Mouse (Mus musculus) retina, adult 2 months (tissue): ENCODE data around the gene S1pr3.

Experiments
- DNase-seq: peaks from one replicate; pipeline ENCODE4 v3.0.0-alpha.2; 2012; ENCODE audit warnings: low read depth, low spot score

S1pr3 gene

GRCm38 (mm10) chr13:51405731-51406320 lies 2.6 kb upstream of the S1pr3 start:
- DNase-seq = no peak

GRCm38 (mm10) chr13:51407541-51408217 lies 760 bp upstream of the S1pr3 start:
- DNase-seq = no peak

GRCm38 (mm10) chr13:51409936-51410481 lies 1.6 kb downstream of the S1pr3 start:
- no peak for DNase-seq

- DNase-seq = no peak
Observed at GRCm38 (mm10) chr13:51411243-51411642, 2.8 kb downstream of the S1pr3 start.

GRCm38 (mm10) chr13:51411696-51412430 lies 3.4 kb downstream of the S1pr3 start:
- DNase-seq = no peak

GRCm38 (mm10) chr13:51413461-51413860 lies 5.0 kb downstream of the S1pr3 start:
- DNase-seq = no peak

GRCm38 (mm10) chr13:51416727-51417126 lies 8.3 kb downstream of the S1pr3 start:
- DNase-seq = no peak

GRCm38 (mm10) chr13:51417796-51418195 lies 9.4 kb downstream of the S1pr3 start:
- DNase-seq = no peak

GRCm38 (mm10) chr13:51418268-51418941 lies 10.0 kb downstream of the S1pr3 start:
- peak; percentile 80 for DNase-seq

- DNase-seq = no peak
Observed at GRCm38 (mm10) chr13:51418942-51419451, 10.6 kb downstream of the S1pr3 start.

- DNase-seq = no peak
Observed at GRCm38 (mm10) chr13:51419501-51419900, 11.1 kb downstream of the S1pr3 start.

- DNase-seq = no peak
Observed at GRCm38 (mm10) chr13:51420861-51421260, 12.4 kb downstream of the S1pr3 start.

- DNase-seq = no peak
Observed at GRCm38 (mm10) chr13:51423647-51424046, 15.2 kb downstream of the S1pr3 start.

- peak; percentile 29 for DNase-seq
Observed at GRCm38 (mm10) chr13:51424647-51425046, 16.2 kb downstream of the S1pr3 start.

- DNase-seq = no peak
Observed at GRCm38 (mm10) chr13:51425662-51426443, 17.4 kb downstream of the S1pr3 start.

- no peak for DNase-seq
Observed at GRCm38 (mm10) chr13:51433371-51433770, 24.9 kb downstream of the S1pr3 start.

- DNase-seq = no peak
Observed at GRCm38 (mm10) chr13:51434460-51434859, 26.0 kb downstream of the S1pr3 start.

GRCm38 (mm10) chr13:51435146-51435545 lies 26.7 kb downstream of the S1pr3 start:
- DNase-seq = no peak

GRCm38 (mm10) chr13:51437105-51438085 lies 29.0 kb downstream of the S1pr3 start:
- no peak for DNase-seq

GRCm38 (mm10) chr13:51442922-51443321 lies 34.5 kb downstream of the S1pr3 start:
- DNase-seq = no peak
